Mouse (Mus musculus) liver, adult 2 months (tissue): Measurements from ENCODE around the gene Ube2cbp.

Experiments used
- CTCF ChIP-seq: fragments of 200-500 bp; IDR thresholded peaks from 2 replicates; pipeline ENCODE4 v1.5.1; 2011; ENCODE audit warnings: low read depth, low read length, control low read depth
- POLR2A ChIP-seq: fragments of 200-500 bp; IDR thresholded peaks from 2 replicates; pipeline ENCODE4 v1.6.1; 2011; ENCODE audit warnings: low read length, control low read depth; ENCODE audit not compliant: insufficient read depth; ENCODE audit errors: extremely low read depth

GRCm38 (mm10) chr9:86438337-86439009 lies 26.3 kb downstream of the Ube2cbp start:
- TF ChIP-seq CTCF: no peak
- no peak for TF ChIP-seq POLR2A
